Mouse (Mus musculus): ENCODE measurements at regions not wholly inside any gene's neighbourhood (a gene's known extent, or its start where the extent isn't known, plus 50 kb on each side); places are given as distances from the start of the nearest gene placed in this dataset.

DNA sequence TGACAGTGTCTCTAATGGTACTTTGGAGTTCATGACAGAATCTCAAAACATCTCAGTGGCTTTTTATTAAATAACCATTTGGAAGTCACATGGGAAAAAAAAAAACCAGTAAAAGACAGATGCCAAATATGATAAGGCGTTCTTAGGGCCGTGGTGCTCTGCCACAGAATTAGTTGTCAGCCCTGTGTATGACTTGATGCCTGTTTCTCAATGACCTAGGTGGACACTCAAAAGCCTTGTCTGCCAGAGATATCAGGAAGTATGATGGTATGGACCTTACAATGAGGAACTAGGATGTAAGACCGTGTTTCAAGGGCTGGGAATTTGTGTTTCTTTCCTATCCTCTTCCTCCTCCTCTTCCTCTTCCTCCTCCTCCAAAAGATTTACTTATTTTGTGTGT, 364.9 kb downstream of the Cd83 start:
- TF ChIP-seq POLR2A (IDR thresholded peaks at IDR 0.05; ENCODE audit: borderline replicate concordance, extremely low read depth, low read depth, low read length) (no peak), CTCF (IDR thresholded peaks at IDR 0.05; ENCODE audit: insufficient read depth, low read length) (no peak)

Measured in lung, adult 2 months (tissue).